Comparison of ENCODE assay signal across 10 mouse cellular contexts in genomic region chr12:79352086-79352741, GRCm38 (mm10). TPM values are rescaled to one million over a fixed set of nuclear protein-coding genes. Genes with fewer than 3 reads are reported as not detected.
DNase-seq lines count a peak whose midpoint lies in the region; ATAC-seq and TF ChIP-seq lines count a peak whose summit lies in the region.
"Had no signal": no experiment of that assay in that cellular context is flagged by ENCODE, and none has a peak within 500 bp of the region (broad histone marks: within the 10 kb centered on the region; RNA-seq: fewer than 3 reads in every experiment).

No protein-coding gene starts in this region.

- H3K79me2 ChIP-seq in CH12.LX (replicated peaks; ENCODE audit: control insufficient read depth, extremely low read depth, insufficient read depth, poor library complexity, severe bottlenecking): no peaks in the 10 kb centered on the region
- H3K79me2 ChIP-seq in macrophage (ENCODE audit: inconsistent target): no peaks in the 10 kb centered on the region

- H3K36me3 ChIP-seq in hindbrain, embryonic 13.5 days: no peaks in the 10 kb centered on the region
- no peaks in the 10 kb centered on the region for H3K36me3 ChIP-seq in hindbrain, embryonic 10.5 days
- H3K36me3 ChIP-seq in CH12.LX (replicated peaks in 1 of 2; ENCODE audit: control insufficient read depth in 1 of 2, insufficient read depth in 1 of 2, low read length in 1 of 2) (peaks cover 0 to 40% of the 10 kb centered on the region in 2 experiments), macrophage (ENCODE audit: inconsistent target) (no peaks in the 10 kb centered on the region)
- H3K36me3 ChIP-seq: neural tube, embryonic 12.5 days had no signal

- peaks cover 11% of the 10 kb centered on the region; the same call in 1 of the 2 replicates for H3K4me1 ChIP-seq in hindbrain, embryonic 13.5 days (replicated peaks)
- H3K4me1 ChIP-seq in hindbrain, embryonic 10.5 days (replicated peaks): peaks cover 16% of the 10 kb centered on the region
- peaks cover 0 to 18% of the 10 kb centered on the region in 2 experiments; a peak in 2 of 4 replicates for H3K4me1 ChIP-seq in CH12.LX (ENCODE audit: control insufficient read depth in 1 of 2, insufficient read depth in 2 of 2)
- H3K4me1 ChIP-seq: neural tube, embryonic 12.5 days had no signal

- no peak for ATAC-seq in hindbrain, embryonic 13.5 days (ENCODE audit: low FRiP score)

- no peaks in the 10 kb centered on the region for H3K9me3 ChIP-seq in hindbrain, embryonic 13.5 days
- no peaks in the 10 kb centered on the region for H3K9me3 ChIP-seq in hindbrain, embryonic 10.5 days
- no peaks in the 10 kb centered on the region for H3K9me3 ChIP-seq in CH12.LX (replicated peaks; ENCODE audit: low read length)
- H3K9me3 ChIP-seq: neural tube, embryonic 12.5 days had no signal

- no peak for TF ChIP-seq POLR2A in CH12.LX (IDR thresholded peaks at IDR 0.05; ENCODE audit: low read depth, low read length)

- TF ChIP-seq EP300 in CH12.LX (IDR thresholded peaks at IDR 0.05; ENCODE audit: low read length): no peak

- WGBS in hindbrain, embryonic 13.5 days: 89% methylated on average over 3 of the region's 3 CpGs
- 82% methylated on average over 3 of the region's 3 CpGs for WGBS in hindbrain, embryonic 10.5 days
- WGBS in macrophage (ENCODE audit: missing documents): 38% methylated on average over 3 of the region's 3 CpGs

- dilution Hi-C loops in CH12.LX (cut with MboI; ENCODE audit: extremely low pct_ligation_motif_present, extremely low pct_unique_long_range_greater_than_20kb, low sequenced_read_pairs): no loop called here

- no peaks in the 10 kb centered on the region for H3K27me3 ChIP-seq in hindbrain, embryonic 13.5 days
- H3K27me3 ChIP-seq in hindbrain, embryonic 10.5 days (ENCODE audit: insufficient read depth, poor library complexity, severe bottlenecking): no peaks in the 10 kb centered on the region
- no peaks in the 10 kb centered on the region for H3K27me3 ChIP-seq in CH12.LX (replicated peaks)
- H3K27me3 ChIP-seq: neural tube, embryonic 12.5 days had no signal

- H3K27ac ChIP-seq in hindbrain, embryonic 13.5 days: peak overlapping the region; percentile 14; the same call in 1 of the 2 replicates
- no peak overlapping the region for H3K27ac ChIP-seq in hindbrain, embryonic 10.5 days
- H3K27ac ChIP-seq in CH12.LX (ENCODE audit: insufficient read depth, low read depth) (no peak overlapping the region), macrophage (peak overlapping the region; percentile 67)
- H3K27ac ChIP-seq: neural tube, embryonic 12.5 days had no signal

- TF ChIP-seq CTCF in CH12.LX (conservative IDR thresholded peaks at IDR 0.05 in 1 of 2, IDR thresholded peaks at IDR 0.05 in 1 of 2; ENCODE audit: low read depth in 2 of 2, low read length in 2 of 2): no peak

- H3K4me3 ChIP-seq in hindbrain, embryonic 13.5 days: no peak overlapping the region
- H3K4me3 ChIP-seq in hindbrain, embryonic 10.5 days: no peak overlapping the region
- H3K4me3 ChIP-seq in CH12.LX (replicated peaks in 1 of 3; ENCODE audit: low read depth in 2 of 3, low read length in 2 of 3, poor library complexity in 1 of 3): no peak overlapping the region
- H3K4me3 ChIP-seq in macrophage (ENCODE audit: inconsistent target): no peak overlapping the region
- H3K4me3 ChIP-seq: neural tube, embryonic 12.5 days had no signal

- DNase-seq in hindbrain, embryonic 10.5 days (ENCODE audit: low spot score): no peak
- DNase-seq in CH12.LX (ENCODE audit: extremely low read depth): no peak
- DNase-seq in brain, adult 2 months (ENCODE audit: low read depth, low spot score): peak; percentile 26
- DNase-seq in right cerebral cortex, postnatal 10 days (ENCODE audit: low spot score in 2 of 2): no peak
- no peak for DNase-seq in gastrocnemius, postnatal 25 days
- DNase-seq: right cerebral cortex, postnatal 25 days; thymus, postnatal 36 days had no signal

- no peak for TF ChIP-seq RAD21 in CH12.LX (IDR thresholded peaks at IDR 0.05; ENCODE audit: low read depth, low read length)

- in situ Hi-C loops in CH12.LX (cut with MboI; ENCODE audit: low pct_ligation_motif_present, low pct_unique_long_range_greater_than_20kb, low sequenced_read_pairs): no loop called here

- no peak overlapping the region for H3K4me2 ChIP-seq in hindbrain, embryonic 13.5 days
- H3K4me2 ChIP-seq in CH12.LX (ENCODE audit: insufficient read depth, low read depth, poor library complexity, severe bottlenecking): no peak overlapping the region
- H3K4me2 ChIP-seq: neural tube, embryonic 12.5 days had no signal

- no peak overlapping the region for H3K9ac ChIP-seq in hindbrain, embryonic 13.5 days
- no peak overlapping the region for H3K9ac ChIP-seq in CH12.LX (ENCODE audit: insufficient read depth, low read depth)
- H3K9ac ChIP-seq: neural tube, embryonic 12.5 days had no signal

TF ChIP-seq in CH12.LX, 34 proteins besides CTCF, POLR2A, EP300 and RAD21:
- no peak for TF ChIP-seq POLR2AphosphoS2 (IDR thresholded peaks at IDR 0.05; ENCODE audit: low read depth, low read length)
- peak; percentile 59 for TF ChIP-seq ZNF384 (IDR thresholded peaks at IDR 0.05; ENCODE audit: low read depth, low read length)
- no peak for TF ChIP-seq ZKSCAN1 (IDR thresholded peaks at IDR 0.05; ENCODE audit: borderline replicate concordance, low read depth, low read length)

RNA-seq across cellular contexts. Expression of gene Rad51b, which starts 55.1 kb away (rescaled TPM):
- 2.4 TPM in 2 replicates for polyA plus RNA-seq in hindbrain, embryonic 13.5 days (2015; fragmentation: Nextera tagmentation; extraction: Ambion mirVana)
- 6.6 and 7.9 TPM in 2 replicates for polyA plus RNA-seq in hindbrain, embryonic 10.5 days (2016; fragmentation: Nextera tagmentation; extraction: Ambion mirVana)
- total RNA-seq in CH12.LX (2012; rRNA removed) (7.7 and 8.5 TPM in 2 replicates), CH12.LX (2014; rRNA removed) (8.6 and 9.6 TPM in 2 replicates)
- polyA plus RNA-seq in CH12.LX (2012; ENCODE audit: insufficient read length, low read depth) (5.9 and 6.5 TPM in 2 replicates), macrophage (2018) (0.41 to 1.3 TPM (median 1.3 TPM) in 3 replicates)
- 10 to 100 TPM in 7 of 26 experiments, 1 to 10 TPM in 19; 3.4 to 17.9 (median 8.8) TPM for total RNA-seq in macrophage (2018; cell fraction: chromatin; rRNA removed)
- 1 to 10 TPM in 8 of 26 experiments, under 1 TPM in 18; 0.53 to 1.6 (median 0.82) TPM for total RNA-seq in macrophage (2018; cell fraction: cytosol; rRNA removed)
- 10 to 100 TPM in 2 of 26 experiments, 1 to 10 TPM in 24; 1.2 to 23.8 (median 4.2) TPM for total RNA-seq in macrophage (2018; cell fraction: nucleus; rRNA removed)
- total RNA-seq in gastrocnemius, postnatal 25 days (2021): under 1 TPM in 1 of 2 experiments, not detected in 1; 0.13 TPM

RNA-seq across cellular contexts. Expression of gene Zfyve26, which starts 56.1 kb away (rescaled TPM):
- polyA plus RNA-seq in hindbrain, embryonic 13.5 days (2015; fragmentation: Nextera tagmentation; extraction: Ambion mirVana): 10.7 and 11.8 TPM in 2 replicates
- 11.8 and 15.9 TPM in 2 replicates for polyA plus RNA-seq in hindbrain, embryonic 10.5 days (2016; fragmentation: Nextera tagmentation; extraction: Ambion mirVana)
- total RNA-seq in CH12.LX (2012; rRNA removed): 16.1 and 19.1 TPM in 2 replicates
- 10.1 and 10.4 TPM in 2 replicates for total RNA-seq in CH12.LX (2014; rRNA removed)
- 24.8 and 27.8 TPM in 2 replicates for polyA plus RNA-seq in CH12.LX (2012; ENCODE audit: insufficient read length, low read depth)
- total RNA-seq in macrophage (2018; cell fraction: chromatin; rRNA removed): 100 to 1,000 TPM in 21 of 26 experiments, 10 to 100 TPM in 5; 68.2 to 395 (median 264) TPM
- total RNA-seq in macrophage (2018; cell fraction: cytosol; rRNA removed): 10 to 100 TPM; 25.0 to 67.2 (median 45.7) TPM
- 100 to 1,000 TPM in 19 of 26 experiments, 10 to 100 TPM in 7; 62.6 to 291 (median 151) TPM for total RNA-seq in macrophage (2018; cell fraction: nucleus; rRNA removed)
- polyA plus RNA-seq in macrophage (2018): 21.8 to 46.4 TPM (median 21.9 TPM) in 3 replicates
- total RNA-seq in gastrocnemius, postnatal 25 days (2021): 10 to 100 TPM; 15.4 to 16.2 TPM

Comparison
In these comparisons a context has a peak if more than half of its experiments do, and no peak if none do; other contexts are left out.
1. H3K27ac ChIP-seq: peak in hindbrain, embryonic 13.5 days (single experiment) and macrophage (single experiment); none in hindbrain, embryonic 10.5 days (single experiment) and CH12.LX (single experiment).